Mouse (Mus musculus) subcutaneous adipose tissue, adult 2 months (tissue): ENCODE measurements around the gene Hist2h2ac. TPM values are rescaled to one million over a fixed set of nuclear protein-coding genes. Genes with fewer than 3 reads are reported as not detected.

Source experiments
- polyA plus RNA-seq: library from polyadenylated mRNA; depleted of rRNA; stranded (reverse); fragments of >200 nt; gene quantifications from 2 replicates; pipeline ENCODE4 v1.2.3, GENCODE M21; 2012; ENCODE audit warnings: low replicate concordance; rRNA removed

Hist2h2ac gene
- 1.6 and 9.3 TPM in 2 replicates for polyA plus RNA-seq

GRCm38 (mm10) chr3:96220765-96221639 lies at the start of gene Hist2h2ac, which contains the start of gene Hist2h2be:
Gene Hist2h2ac, minus strand, starts transcription at chr3:96220880.
Gene Hist2h2be, plus strand, starts transcription at chr3:96221119.

GRCm38 (mm10) chr3:96269511-96270474 lies 49.1 kb upstream of the Hist2h2ac start, which contains the start of gene Hist2h2bb:
Gene Hist2h2bb, plus strand, starts transcription at chr3:96269752.

GRCm38 (mm10) chr3:96268051-96268775 lies 47.5 kb upstream of the Hist2h2ac start, which contains the start of gene Hist2h3b:
Gene Hist2h3b, plus strand, starts transcription at chr3:96268654.

GRCm38 (mm10) chr3:96262979-96263550 lies 42.4 kb upstream of the Hist2h2ac start, which contains the start of gene Hist2h4:
Gene Hist2h4, minus strand, starts transcription at chr3:96263311.

GRCm38 (mm10) chr3:96246427-96246856 lies 25.8 kb upstream of the Hist2h2ac start, which contains the start of gene Hist2h3c1:
Gene Hist2h3c1, plus strand, starts transcription at chr3:96246685.

GRCm38 (mm10) chr3:96245003-96245886 lies 24.6 kb upstream of the Hist2h2ac start, which contains the start of gene Hist2h2aa1:
Gene Hist2h2aa1, plus strand, starts transcription at chr3:96245497.

GRCm38 (mm10) chr3:96239949-96240798 lies 19.5 kb upstream of the Hist2h2ac start, which contains the start of gene Hist2h2aa2:
Gene Hist2h2aa2, minus strand, starts transcription at chr3:96240276.

GRCm38 (mm10) chr3:96238954-96239793 lies 18.5 kb upstream of the Hist2h2ac start, which contains the start of gene Hist2h3c2:
Gene Hist2h3c2, minus strand, starts transcription at chr3:96239127.

GRCm38 (mm10) chr3:96219661-96220130 lies 984 bp downstream of the Hist2h2ac start, which contains the start of the genes Bola1 and Hist2h2ab:
Gene Bola1, minus strand, starts transcription at chr3:96219709.
Gene Hist2h2ab, plus strand, starts transcription at chr3:96219865.

GRCm38 (mm10) chr3:96180727-96181477 lies 39.8 kb downstream of the Hist2h2ac start, which contains the start of gene Sv2a:
Gene Sv2a, plus strand, starts transcription at chr3:96181151.

GRCm38 (mm10) chr3:96172197-96173178 lies 48.2 kb downstream of the Hist2h2ac start, which contains the start of gene Sf3b4:
Gene Sf3b4, plus strand, starts transcription at chr3:96172332.

